Mouse (Mus musculus) right cerebral cortex, adult 18-20 months (tissue): ENCODE results near the gene Slc9b1.

ENCODE experiments used
- DNase-seq: peaks from one replicate; pipeline ENCODE4 v3.0.0; 2022; ENCODE audit warnings: mixed read lengths

Gene Slc9b1

GRCm38 (mm10) chr3:135438913-135439531 lies 91.2 kb downstream of the Slc9b1 start:
- DNase-seq: peak; percentile 72

DNA sequence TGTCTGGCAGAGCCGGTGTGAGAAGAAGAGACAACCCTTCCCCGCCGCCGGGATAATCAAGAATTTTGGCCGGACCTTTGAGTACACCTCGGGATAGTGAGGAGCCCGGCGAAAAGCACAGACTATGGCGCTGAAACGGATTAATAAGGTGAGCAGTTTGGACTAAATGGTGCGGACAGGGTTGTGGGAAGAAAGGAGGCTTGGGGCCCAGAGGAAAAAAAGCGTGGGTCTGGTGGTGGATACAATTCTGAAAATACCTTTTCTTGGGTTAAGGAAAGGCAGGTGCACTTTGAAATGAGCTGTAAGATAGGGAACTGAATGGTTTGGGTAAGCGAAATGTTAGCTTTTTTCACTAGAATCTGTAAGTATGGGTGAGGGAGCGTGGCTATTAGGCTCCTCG lies 91.8 kb downstream of the Slc9b1 start:
- no peak for DNase-seq

DNA sequence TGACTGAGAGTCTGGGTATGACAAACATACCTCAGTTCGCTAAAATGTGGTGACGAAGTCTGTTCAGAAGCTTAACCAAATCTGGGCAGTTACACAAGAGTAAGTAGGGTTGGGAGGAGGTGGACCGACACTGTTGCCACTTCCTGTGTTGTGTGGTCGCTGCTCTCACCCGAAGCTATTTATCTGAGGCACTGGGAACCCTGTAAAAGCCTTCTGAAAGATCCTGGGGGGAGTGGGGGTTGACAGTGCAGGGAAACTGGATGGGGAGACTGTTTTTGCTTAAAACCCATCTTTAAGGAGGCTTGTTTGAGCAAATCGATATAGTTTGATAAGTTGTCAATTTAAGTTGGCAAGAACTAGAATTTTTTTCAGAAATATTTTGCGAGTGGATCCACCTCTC lies 92.4 kb downstream of the Slc9b1 start:
- no peak for DNase-seq

DNA sequence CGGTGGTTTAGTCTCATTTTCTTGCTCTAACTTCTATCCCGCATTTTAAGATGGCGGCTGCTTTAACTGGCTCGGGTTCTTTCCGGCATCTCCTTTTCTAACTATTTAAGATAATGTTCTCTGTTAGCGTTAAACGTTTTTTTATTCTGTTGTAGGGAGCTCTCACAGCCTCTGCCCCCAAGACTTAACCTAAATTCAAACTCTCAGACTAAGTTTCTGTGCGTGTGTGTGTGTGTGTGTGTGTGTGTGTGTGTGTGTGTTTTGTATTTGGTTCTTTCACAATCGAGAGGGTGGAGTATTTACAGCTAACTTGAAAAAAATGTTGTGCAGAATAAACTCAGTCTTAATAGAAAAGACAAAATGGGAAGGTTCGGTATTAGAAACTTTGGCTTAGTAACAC lies 92.8 kb downstream of the Slc9b1 start:
- no peak for DNase-seq

DNA sequence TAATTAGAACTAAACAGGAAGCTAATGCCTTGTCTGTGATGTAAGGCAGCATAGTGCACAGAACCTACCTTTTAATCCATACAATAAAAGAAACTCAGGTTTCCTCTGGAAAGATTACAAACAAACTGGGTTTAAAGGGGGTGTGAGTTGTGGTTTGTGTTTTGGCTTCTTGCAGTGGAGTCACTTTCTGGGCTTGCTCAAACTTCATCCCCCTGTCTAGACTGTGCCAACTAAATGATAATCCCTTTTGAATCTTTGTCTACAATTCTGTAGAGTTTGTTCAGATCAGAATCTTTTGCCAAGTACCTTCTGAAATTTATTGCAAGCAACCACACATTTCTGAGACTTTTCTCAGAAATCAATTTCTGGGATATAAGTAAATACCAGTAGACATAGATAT lies 97.1 kb downstream of the Slc9b1 start:
- no peak for DNase-seq
